Mouse (Mus musculus) liver, adult 2 months (tissue): Measurements from ENCODE around the gene Tyw3.

Experiments
- CTCF ChIP-seq: fragments of 200-500 bp; IDR thresholded peaks from 2 replicates; pipeline ENCODE4 v1.5.1; 2011; ENCODE audit warnings: low read depth, low read length, control low read depth
- POLR2A ChIP-seq: fragments of 200-500 bp; IDR thresholded peaks from 2 replicates; pipeline ENCODE4 v1.6.1; 2011; ENCODE audit warnings: low read length, control low read depth; ENCODE audit not compliant: insufficient read depth; ENCODE audit errors: extremely low read depth

- TF ChIP-seq POLR2A (no peak), CTCF (no peak)
Observed at GRCm38 (mm10) chr3:154533246-154533645, 63.7 kb downstream of the Tyw3 start.
